Mouse (Mus musculus) forebrain, postnatal 0 days (tissue): ENCODE results near the gene Slc5a7. TPM values are rescaled to one million over a fixed set of nuclear protein-coding genes. Genes with fewer than 3 reads are reported as not detected.

Experiments used
- ATAC-seq: fragments of 200-750 bp; cut with Nextera tagmentation; 2 replicates; pipeline ENCODE4 v1.8.0; 2017; ENCODE audit warnings: mild to moderate bottlenecking, moderate library complexity
- DNase-seq: peaks from one replicate; pipeline ENCODE4 v3.0.0-alpha.2; 2015
- H3K27ac ChIP-seq: fragments of 300-500 bp; sonication (generic); 2 replicates; pipeline ENCODE4 v1.5.1; 2014; ENCODE audit warnings: low read depth, mild to moderate bottlenecking, antibody characterized with exemption, low read length, moderate library complexity, mixed read lengths
- H3K27me3 ChIP-seq: fragments of 300-500 bp; sonication (generic); 2 replicates; pipeline ENCODE4 v1.6.1; 2014; ENCODE audit warnings: mild to moderate bottlenecking, low read length, mixed read lengths; ENCODE audit not compliant: insufficient read depth
- H3K36me3 ChIP-seq: fragments of 300-500 bp; sonication (generic); 2 replicates; pipeline ENCODE4 v1.6.1; 2014; ENCODE audit warnings: mild to moderate bottlenecking, moderate library complexity; ENCODE audit not compliant: insufficient read depth
- H3K4me1 ChIP-seq: fragments of 300-500 bp; sonication (generic); 2 replicates; pipeline ENCODE4 v1.6.1; 2014; ENCODE audit warnings: antibody characterized with exemption; ENCODE audit not compliant: insufficient read depth
- H3K4me2 ChIP-seq: fragments of 300-500 bp; sonication (generic); 2 replicates; pipeline ENCODE4 v1.6.1; 2014; ENCODE audit warnings: low read depth, mild to moderate bottlenecking, moderate library complexity
- H3K4me3 ChIP-seq: fragments of 300-500 bp; sonication (generic); 2 replicates; pipeline ENCODE4 v1.5.1; 2014; ENCODE audit warnings: low read depth, low read length, mixed read lengths
- H3K9ac ChIP-seq: fragments of 300-500 bp; sonication (generic); 2 replicates; pipeline ENCODE4 v1.6.1; 2014; ENCODE audit warnings: mild to moderate bottlenecking
- H3K9me3 ChIP-seq: fragments of 300-500 bp; sonication (generic); 2 replicates; pipeline ENCODE4 v1.6.1; 2016; ENCODE audit warnings: low read length
- CTCF ChIP-seq: sonication (generic); IDR thresholded peaks from 2 replicates; pipeline ENCODE4 v1.5.1; 2016; ENCODE audit warnings: antibody characterized with exemption, control low read depth, low read depth
- WGBS: fragments of 180-500 bp; shearing (Covaris S2); extraction: QIAGEN DNeasy Blood & Tissue Kit; methylation state at CpG from one replicate; pipeline ENCODE4 v1.1.7; 2014; 5-methylcytosine and 5-hydroxymethylcytosine counted together
- polyA plus RNA-seq: library from polyadenylated mRNA; unstranded; fragments of >200 nt; fragmentation: Nextera tagmentation; extraction: Ambion mirVana; gene quantifications from 2 replicates; pipeline ENCODE4 v1.2.1, GENCODE M21; 2015
- total RNA-seq: library from RNA; depleted of rRNA; stranded (reverse); fragments of >200 nt; gene quantifications from 2 replicates; pipeline ENCODE4 v1.2.3, GENCODE M21; 2014; rRNA removed

Slc5a7 gene
- total RNA-seq, result 2.6 and 3.7 TPM in 2 replicates
- polyA plus RNA-seq, result 1.2 and 1.9 TPM in 2 replicates

DNA sequence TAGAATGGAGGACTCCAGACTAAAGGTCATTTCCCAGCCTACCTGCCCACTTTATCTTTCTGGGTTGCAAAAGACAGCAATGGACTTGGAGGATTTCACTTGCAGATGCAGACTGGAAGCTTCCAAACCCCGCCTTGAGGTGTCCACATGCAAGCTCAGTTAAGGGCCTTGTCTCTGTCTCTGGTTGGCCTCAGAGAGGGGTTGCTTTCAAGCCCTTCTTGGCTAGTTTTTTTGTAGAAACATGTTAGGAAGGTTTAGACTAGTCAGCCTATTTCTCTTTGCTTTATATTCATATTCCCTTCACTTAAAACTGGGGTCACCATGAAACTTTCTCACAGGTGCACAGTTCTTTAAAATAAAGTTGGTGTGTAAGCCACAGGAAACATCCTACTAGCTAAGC lies at the start of gene Slc5a7:
Slc5a7 (minus strand) TSS at position 101 of the 400 bp plus-strand sequence.
- TF ChIP-seq CTCF, result no peak
- ATAC-seq, result no peak
- 74% methylated on average over 1 of the region's 1 CpGs for WGBS

GRCm38 (mm10) chr17:54347672-54348071 lies 48.8 kb upstream of the Slc5a7 start:
- Histone ChIP-seq H3K27me3 (no peaks in the 10 kb centered on the region), H3K4me1 (no peaks in the 10 kb centered on the region), H3K9ac (no peak overlapping the region), H3K9me3 (no peaks in the 10 kb centered on the region), H3K27ac (no peak overlapping the region), H3K4me2 (no peak overlapping the region), H3K4me3 (no peak overlapping the region), H3K36me3 (no peaks in the 10 kb centered on the region)
- ATAC-seq (no peak), DNase-seq (no peak)
- TF ChIP-seq CTCF, result no peak
- WGBS, result 83% methylated on average over 8 of the region's 8 CpGs

More for the DNA sequence above, at the start of gene Slc5a7:
- no peak for DNase-seq
- no peak within 1 kb of the TSS for H3K27ac ChIP-seq
- peak within 1 kb of the TSS; percentile 46 for H3K4me3 ChIP-seq
- peak within 1 kb of the TSS; percentile 54 for H3K9ac ChIP-seq
- H3K9me3 ChIP-seq, result no peaks in the 10 kb centered on the region
- H3K4me2 ChIP-seq, result peak within 1 kb of the TSS; percentile 92
- no peaks in the 10 kb centered on the region for H3K36me3 ChIP-seq
- no peaks in the 10 kb centered on the region for H3K4me1 ChIP-seq
- H3K27me3 ChIP-seq, result no peaks in the 10 kb centered on the region; the same call in 1 of the 2 replicates

DNA sequence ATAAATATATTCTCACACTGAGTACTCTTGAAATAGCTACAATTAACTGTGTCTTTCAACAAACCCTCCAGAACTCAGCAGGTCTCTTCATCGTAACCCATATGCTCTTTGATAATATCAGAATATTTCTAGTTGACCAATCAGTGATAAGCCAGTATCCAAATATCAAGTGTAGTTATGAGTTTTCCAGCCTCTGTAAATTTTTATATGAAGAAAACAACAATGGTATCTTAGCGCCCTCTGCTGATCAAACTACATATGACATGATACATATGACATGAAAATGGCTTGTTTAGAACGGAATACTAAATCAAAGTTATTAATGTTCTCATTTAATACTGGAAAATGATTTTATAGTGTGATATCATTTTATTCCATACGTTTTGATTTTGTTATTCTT lies 44.6 kb upstream of the Slc5a7 start:
- H3K4me3 ChIP-seq, result no peak overlapping the region
- no peak overlapping the region for H3K4me2 ChIP-seq
- no peaks in the 10 kb centered on the region for H3K4me1 ChIP-seq
- H3K9ac ChIP-seq, result no peak overlapping the region
- H3K36me3 ChIP-seq, result no peaks in the 10 kb centered on the region
- 21% methylated on average over 4 of the region's 4 CpGs for WGBS
- DNase-seq (peak; percentile 82), ATAC-seq (no peak)
- TF ChIP-seq CTCF, result peak; percentile 76
- H3K27ac ChIP-seq, result no peak overlapping the region
- no peaks in the 10 kb centered on the region for H3K9me3 ChIP-seq
- no peaks in the 10 kb centered on the region for H3K27me3 ChIP-seq

DNA sequence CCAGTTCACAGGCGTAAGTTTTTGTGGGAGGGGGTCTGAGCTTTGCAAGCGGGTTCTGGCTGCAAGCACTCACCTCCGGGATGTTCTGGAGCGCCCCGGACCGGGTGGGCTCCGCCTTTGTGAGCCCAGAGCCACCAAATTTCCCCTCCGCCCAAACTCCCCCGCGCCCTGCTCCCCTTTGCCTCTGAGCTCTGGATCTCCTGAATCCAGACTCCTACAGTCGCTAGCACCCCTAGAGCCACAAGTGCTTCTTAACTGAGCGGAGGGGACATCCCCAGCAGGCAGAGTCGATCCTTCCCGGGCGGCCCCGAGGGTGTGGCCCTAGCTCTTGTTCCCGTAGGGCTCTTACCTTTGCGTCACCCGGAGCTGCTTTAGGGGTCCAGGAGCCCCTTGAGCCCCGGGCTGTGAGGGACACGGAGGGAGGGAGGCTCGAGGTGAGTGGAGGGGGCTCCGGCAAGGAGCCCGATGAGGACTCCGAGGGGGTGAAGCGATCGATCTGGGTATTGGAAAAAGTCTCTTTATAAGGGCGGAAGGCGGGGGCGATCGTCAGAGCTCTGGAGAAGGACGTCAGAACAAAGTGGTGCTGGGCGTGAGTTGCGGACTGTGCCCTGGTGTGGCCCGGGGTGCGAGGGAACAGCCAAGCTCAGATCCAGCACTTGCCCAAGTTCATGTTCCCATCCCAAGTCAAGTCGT lies 456 bp downstream of the Slc5a7 start:
- Histone ChIP-seq H3K4me3 (peak overlapping the region; percentile 46), H3K4me2 (peak overlapping the region; percentile 92), H3K4me1 (no peaks in the 10 kb centered on the region), H3K9me3 (no peaks in the 10 kb centered on the region), H3K27me3 (no peaks in the 10 kb centered on the region; the same call in 1 of the 2 replicates), H3K9ac (peak overlapping the region; percentile 54), H3K27ac (no peak overlapping the region), H3K36me3 (no peaks in the 10 kb centered on the region)
- ATAC-seq, result peak; percentile 73
- WGBS, result 2% methylated on average over 37 of the region's 37 CpGs
- no peak for TF ChIP-seq CTCF
- DNase-seq, result peak; percentile 13

DNA sequence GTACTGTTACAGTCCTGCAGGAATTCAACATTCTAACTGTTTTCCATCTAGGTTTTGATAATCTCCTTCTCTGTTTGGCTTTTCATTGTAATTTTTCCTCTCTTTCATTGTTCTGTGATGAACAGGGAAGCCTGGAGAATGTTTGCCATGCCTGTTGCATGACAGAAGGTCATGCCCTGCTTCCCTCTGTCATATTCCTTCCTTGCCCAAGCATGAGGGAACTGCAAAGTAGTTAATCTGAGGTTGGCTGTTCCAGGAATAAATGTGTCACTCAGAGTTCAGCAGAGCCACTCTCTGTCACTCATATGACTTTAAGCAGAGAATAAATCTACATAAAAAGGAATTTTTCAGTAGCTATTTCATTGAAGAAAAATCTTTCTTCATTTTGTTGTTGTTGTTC lies 48.1 kb downstream of the Slc5a7 start:
- ATAC-seq (peak; percentile 67; the same call in 1 of the 2 replicates), DNase-seq (no peak)
- no peaks in the 10 kb centered on the region for H3K9me3 ChIP-seq
- H3K4me2 ChIP-seq, result no peak overlapping the region
- no peaks in the 10 kb centered on the region for H3K27me3 ChIP-seq
- H3K9ac ChIP-seq, result no peak overlapping the region
- TF ChIP-seq CTCF, result no peak
- H3K4me1 ChIP-seq, result no peaks in the 10 kb centered on the region
- H3K36me3 ChIP-seq, result no peaks in the 10 kb centered on the region
- no peak overlapping the region for H3K27ac ChIP-seq
- H3K4me3 ChIP-seq, result no peak overlapping the region

DNA sequence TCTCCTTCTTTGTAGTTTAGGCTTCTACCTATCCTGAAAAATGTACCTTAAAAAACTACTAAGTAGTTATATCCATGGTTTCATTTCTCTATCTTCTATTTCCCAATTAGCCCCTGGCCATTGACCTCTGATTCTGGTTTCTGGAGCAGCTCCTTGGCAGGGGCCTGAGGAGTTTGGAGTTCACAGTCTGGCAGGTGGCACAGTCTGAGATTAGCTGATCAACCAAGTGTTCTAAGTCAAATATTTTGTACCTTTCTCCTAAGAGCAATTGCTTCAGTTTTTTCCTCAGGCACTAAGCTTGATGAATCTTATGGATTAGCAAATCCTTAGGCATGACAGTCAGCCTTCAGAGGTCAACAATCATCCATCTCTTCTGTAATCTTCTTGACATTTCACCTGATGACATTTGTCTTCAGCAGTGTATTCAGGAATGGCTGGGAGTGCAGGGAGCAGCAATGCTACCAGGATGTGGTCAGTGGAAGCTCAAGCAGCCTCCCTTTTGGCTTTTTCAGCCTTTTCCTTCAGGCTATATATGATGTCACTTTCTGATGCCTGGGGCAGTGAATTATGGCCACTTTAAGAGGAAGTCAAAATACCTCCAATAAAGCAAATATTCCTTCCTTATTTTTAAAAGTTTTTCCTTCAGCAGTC lies 55.1 kb downstream of the Slc5a7 start:
- no peaks in the 10 kb centered on the region for H3K36me3 ChIP-seq
- no peaks in the 10 kb centered on the region for H3K9me3 ChIP-seq
- no peak overlapping the region for H3K9ac ChIP-seq
- no peak overlapping the region for H3K27ac ChIP-seq
- TF ChIP-seq CTCF, result no peak
- no peaks in the 10 kb centered on the region for H3K4me1 ChIP-seq
- no peak for DNase-seq
- H3K4me3 ChIP-seq, result no peak overlapping the region
- ATAC-seq, result no peak
- H3K4me2 ChIP-seq, result no peak overlapping the region
- no peaks in the 10 kb centered on the region for H3K27me3 ChIP-seq

DNA sequence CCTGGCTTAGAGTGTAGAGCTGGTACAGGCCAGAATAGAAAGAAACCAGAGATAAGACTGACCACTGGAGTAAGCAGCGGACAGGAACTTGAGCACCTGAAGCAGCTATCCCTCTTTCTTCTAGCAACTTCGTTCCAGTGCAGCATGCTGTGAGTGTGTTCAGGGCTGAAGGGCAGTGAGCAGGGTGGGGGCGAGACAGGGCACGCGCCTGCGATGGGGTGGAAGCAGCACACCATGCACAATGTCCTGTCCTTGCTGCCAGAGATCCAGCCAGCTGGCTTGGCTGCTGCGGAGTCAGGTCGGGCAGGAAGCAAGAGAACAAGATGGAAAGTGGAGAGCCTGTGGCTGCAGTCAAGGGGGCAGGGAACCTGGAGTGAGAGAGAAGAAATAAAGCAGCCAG lies 59.4 kb downstream of the Slc5a7 start:
- TF ChIP-seq CTCF, result no peak
- Histone ChIP-seq H3K27me3 (no peaks in the 10 kb centered on the region), H3K27ac (no peak overlapping the region), H3K9ac (no peak overlapping the region), H3K4me3 (no peak overlapping the region), H3K36me3 (no peaks in the 10 kb centered on the region), H3K4me1 (no peaks in the 10 kb centered on the region), H3K9me3 (no peaks in the 10 kb centered on the region), H3K4me2 (no peak overlapping the region)
- 72% methylated on average over 8 of the region's 8 CpGs for WGBS
- ATAC-seq, result no peak
- no peak for DNase-seq
